Mouse (Mus musculus): ENCODE measurements around the gene Cntrob. TPM values are rescaled to one million over a fixed set of nuclear protein-coding genes. Genes with fewer than 3 reads are reported as not detected.
A peak's percentile ranks its signal among the peaks of the same experiment; 100 is the strongest.

The Cntrob gene
- polyA plus RNA-seq, 1 experiment: 27.5 TPM

- Histone ChIP-seq H3K36me3 (ENCODE audit: control insufficient read depth, insufficient read depth, low read length, poor library complexity, severe bottlenecking) (no peaks in the 10 kb centered on the region), H3K4me1 (ENCODE audit: control insufficient read depth, insufficient read depth, low read length) (no peaks in the 10 kb centered on the region), H3K27ac (ENCODE audit: insufficient read depth, low read length) (no peak overlapping the region), H3K9ac (ENCODE audit: low read depth, poor library complexity, severe bottlenecking) (no peak overlapping the region), H3K4me3 (ENCODE audit: low read depth, low read length) (no peak overlapping the region), H3K9me3 (replicated peaks; ENCODE audit: control insufficient read depth, insufficient read depth, low read length, poor library complexity, severe bottlenecking) (no peaks in the 10 kb centered on the region), H3K27me3 (ENCODE audit: control insufficient read depth, insufficient read depth, low read length, poor library complexity, severe bottlenecking) (0 out of 2 replicates have a peak, but pooled peaks cover under 1% of the 10 kb centered on the region)
- TF ChIP-seq POLR2A (IDR thresholded peaks at IDR 0.05; ENCODE audit: insufficient read depth, low read length): no peak
- no peak for TF ChIP-seq EP300 (IDR thresholded peaks at IDR 0.05; ENCODE audit: insufficient read depth, low read depth, low read length)
- TF ChIP-seq CTCF (IDR thresholded peaks at IDR 0.05; ENCODE audit: low read depth, low read length): no peak
These were observed 46.3 kb downstream of the Cntrob start for GRCm38 (mm10) chr11:69277267-69277666.

GRCm38 (mm10) chr11:69276081-69276480, 47.5 kb downstream of the Cntrob start:
- Histone ChIP-seq H3K27me3 (ENCODE audit: control insufficient read depth, insufficient read depth, low read length, poor library complexity, severe bottlenecking) (no peaks in the 10 kb centered on the region), H3K9me3 (replicated peaks; ENCODE audit: control insufficient read depth, insufficient read depth, low read length, poor library complexity, severe bottlenecking) (no peaks in the 10 kb centered on the region), H3K4me3 (ENCODE audit: low read depth, low read length) (no peak overlapping the region), H3K4me1 (ENCODE audit: control insufficient read depth, insufficient read depth, low read length) (no peaks in the 10 kb centered on the region), H3K9ac (ENCODE audit: low read depth, poor library complexity, severe bottlenecking) (no peak overlapping the region), H3K27ac (ENCODE audit: insufficient read depth, low read length) (no peak overlapping the region), H3K36me3 (ENCODE audit: control insufficient read depth, insufficient read depth, low read length, poor library complexity, severe bottlenecking) (no peaks in the 10 kb centered on the region)
- no peak for TF ChIP-seq POLR2A (IDR thresholded peaks at IDR 0.05; ENCODE audit: insufficient read depth, low read length)
- no peak for TF ChIP-seq EP300 (IDR thresholded peaks at IDR 0.05; ENCODE audit: insufficient read depth, low read depth, low read length)
- TF ChIP-seq CTCF (IDR thresholded peaks at IDR 0.05; ENCODE audit: low read depth, low read length): no peak

GRCm38 (mm10) chr11:69275650-69276049, 47.9 kb downstream of the Cntrob start:
- no peaks in the 10 kb centered on the region for H3K4me1 ChIP-seq (ENCODE audit: control insufficient read depth, insufficient read depth, low read length)
- no peak overlapping the region for H3K27ac ChIP-seq (ENCODE audit: insufficient read depth, low read length)
- H3K27me3 ChIP-seq (ENCODE audit: control insufficient read depth, insufficient read depth, low read length, poor library complexity, severe bottlenecking): no peaks in the 10 kb centered on the region
- no peaks in the 10 kb centered on the region for H3K9me3 ChIP-seq (replicated peaks; ENCODE audit: control insufficient read depth, insufficient read depth, low read length, poor library complexity, severe bottlenecking)
- H3K36me3 ChIP-seq (ENCODE audit: control insufficient read depth, insufficient read depth, low read length, poor library complexity, severe bottlenecking): no peaks in the 10 kb centered on the region
- no peak overlapping the region for H3K9ac ChIP-seq (ENCODE audit: low read depth, poor library complexity, severe bottlenecking)
- TF ChIP-seq EP300 (IDR thresholded peaks at IDR 0.05; ENCODE audit: insufficient read depth, low read depth, low read length) (no peak), POLR2A (IDR thresholded peaks at IDR 0.05; ENCODE audit: insufficient read depth, low read length) (no peak), CTCF (IDR thresholded peaks at IDR 0.05; ENCODE audit: low read depth, low read length) (no peak)
- no peak overlapping the region for H3K4me3 ChIP-seq (ENCODE audit: low read depth, low read length)

GRCm38 (mm10) chr11:69272122-69272740, 51.3 kb downstream of the Cntrob start:
- TF ChIP-seq CTCF (IDR thresholded peaks at IDR 0.05; ENCODE audit: low read depth, low read length) (no peak), POLR2A (IDR thresholded peaks at IDR 0.05; ENCODE audit: insufficient read depth, low read length) (no peak), EP300 (IDR thresholded peaks at IDR 0.05; ENCODE audit: insufficient read depth, low read depth, low read length) (no peak)
- Histone ChIP-seq H3K27ac (ENCODE audit: insufficient read depth, low read length) (no peak overlapping the region), H3K36me3 (ENCODE audit: control insufficient read depth, insufficient read depth, low read length, poor library complexity, severe bottlenecking) (no peaks in the 10 kb centered on the region), H3K4me3 (ENCODE audit: low read depth, low read length) (no peak overlapping the region), H3K9me3 (replicated peaks; ENCODE audit: control insufficient read depth, insufficient read depth, low read length, poor library complexity, severe bottlenecking) (no peaks in the 10 kb centered on the region), H3K9ac (ENCODE audit: low read depth, poor library complexity, severe bottlenecking) (no peak overlapping the region), H3K4me1 (ENCODE audit: control insufficient read depth, insufficient read depth, low read length) (no peaks in the 10 kb centered on the region), H3K27me3 (ENCODE audit: control insufficient read depth, insufficient read depth, low read length, poor library complexity, severe bottlenecking) (no peaks in the 10 kb centered on the region)

GRCm38 (mm10) chr11:69269575-69269974, 54.0 kb downstream of the Cntrob start:
- no peak for TF ChIP-seq POLR2A (IDR thresholded peaks at IDR 0.05; ENCODE audit: insufficient read depth, low read length)
- peak; percentile 34 for TF ChIP-seq CTCF (IDR thresholded peaks at IDR 0.05; ENCODE audit: low read depth, low read length)
- TF ChIP-seq EP300 (IDR thresholded peaks at IDR 0.05; ENCODE audit: insufficient read depth, low read depth, low read length): no peak
- Histone ChIP-seq H3K9me3 (replicated peaks; ENCODE audit: control insufficient read depth, insufficient read depth, low read length, poor library complexity, severe bottlenecking) (no peaks in the 10 kb centered on the region), H3K4me1 (ENCODE audit: control insufficient read depth, insufficient read depth, low read length) (no peaks in the 10 kb centered on the region), H3K9ac (ENCODE audit: low read depth, poor library complexity, severe bottlenecking) (no peak overlapping the region), H3K4me3 (ENCODE audit: low read depth, low read length) (no peak overlapping the region), H3K36me3 (ENCODE audit: control insufficient read depth, insufficient read depth, low read length, poor library complexity, severe bottlenecking) (no peaks in the 10 kb centered on the region), H3K27me3 (ENCODE audit: control insufficient read depth, insufficient read depth, low read length, poor library complexity, severe bottlenecking) (no peaks in the 10 kb centered on the region), H3K27ac (ENCODE audit: insufficient read depth, low read length) (no peak overlapping the region)

GRCm38 (mm10) chr11:69268100-69268499, 55.5 kb downstream of the Cntrob start:
- TF ChIP-seq CTCF (IDR thresholded peaks at IDR 0.05; ENCODE audit: low read depth, low read length) (no peak), POLR2A (IDR thresholded peaks at IDR 0.05; ENCODE audit: insufficient read depth, low read length) (no peak), EP300 (IDR thresholded peaks at IDR 0.05; ENCODE audit: insufficient read depth, low read depth, low read length) (no peak)
- H3K27me3 ChIP-seq (ENCODE audit: control insufficient read depth, insufficient read depth, low read length, poor library complexity, severe bottlenecking): no peaks in the 10 kb centered on the region
- H3K4me1 ChIP-seq (ENCODE audit: control insufficient read depth, insufficient read depth, low read length): no peaks in the 10 kb centered on the region
- H3K27ac ChIP-seq (ENCODE audit: insufficient read depth, low read length): no peak overlapping the region
- no peak overlapping the region; the same call in 1 of the 2 replicates for H3K9ac ChIP-seq (ENCODE audit: low read depth, poor library complexity, severe bottlenecking)
- no peaks in the 10 kb centered on the region for H3K36me3 ChIP-seq (ENCODE audit: control insufficient read depth, insufficient read depth, low read length, poor library complexity, severe bottlenecking)
- H3K9me3 ChIP-seq (replicated peaks; ENCODE audit: control insufficient read depth, insufficient read depth, low read length, poor library complexity, severe bottlenecking): no peaks in the 10 kb centered on the region
- no peak overlapping the region for H3K4me3 ChIP-seq (ENCODE audit: low read depth, low read length)
